Mouse (Mus musculus): ENCODE measurements around the gene Orc5. TPM values are rescaled to one million over a fixed set of nuclear protein-coding genes. Genes with fewer than 3 reads are reported as not detected.

Orc5 gene
- 10 to 100 TPM; 54.7 to 58.5 TPM for polyA plus RNA-seq (2017; shearing (Covaris generic))

GRCm38 (mm10) chr5:22550033-22550551, at the start of gene Orc5:
Gene Orc5 (minus strand): TSS chr5:22550429.
- peak; percentile 99 for ATAC-seq

GRCm38 (mm10) chr5:22596981-22597380, 46.8 kb upstream of the Orc5 start:
- ATAC-seq: no peak

- no peak for ATAC-seq
Measured at GRCm38 (mm10) chr5:22589370-22589966, 39.2 kb upstream of the Orc5 start.

- ATAC-seq: no peak
Measured at GRCm38 (mm10) chr5:22587492-22587891, 37.3 kb upstream of the Orc5 start.

GRCm38 (mm10) chr5:22584556-22584955, 34.3 kb upstream of the Orc5 start:
- ATAC-seq: no peak

- ATAC-seq: no peak
Measured at GRCm38 (mm10) chr5:22578011-22578410, 27.8 kb upstream of the Orc5 start.

- ATAC-seq: no peak
Measured at GRCm38 (mm10) chr5:22574751-22575150, 24.5 kb upstream of the Orc5 start.

- no peak for ATAC-seq
Measured at GRCm38 (mm10) chr5:22574161-22574560, 23.9 kb upstream of the Orc5 start.

GRCm38 (mm10) chr5:22573696-22574095, 23.5 kb upstream of the Orc5 start:
- ATAC-seq: no peak

GRCm38 (mm10) chr5:22572881-22573280, 22.7 kb upstream of the Orc5 start:
- no peak for ATAC-seq

- ATAC-seq: no peak
Measured at GRCm38 (mm10) chr5:22572456-22572855, 22.2 kb upstream of the Orc5 start.

GRCm38 (mm10) chr5:22565708-22566107, 15.5 kb upstream of the Orc5 start:
- ATAC-seq: no peak

- no peak for ATAC-seq
Measured at GRCm38 (mm10) chr5:22559801-22560200, 9.6 kb upstream of the Orc5 start.

GRCm38 (mm10) chr5:22557491-22558113, 7.4 kb upstream of the Orc5 start:
- no peak for ATAC-seq

GRCm38 (mm10) chr5:22556713-22557112, 6.5 kb upstream of the Orc5 start:
- ATAC-seq: no peak

- ATAC-seq: no peak
Measured at GRCm38 (mm10) chr5:22552233-22552765, 2.1 kb upstream of the Orc5 start.

GRCm38 (mm10) chr5:22549366-22550032, 730 bp downstream of the Orc5 start:
- no peak for ATAC-seq

- no peak for ATAC-seq
Measured at GRCm38 (mm10) chr5:22548556-22549161, 1.6 kb downstream of the Orc5 start.

- ATAC-seq: no peak
Measured at GRCm38 (mm10) chr5:22546536-22546935, 3.7 kb downstream of the Orc5 start.

- no peak for ATAC-seq
Measured at GRCm38 (mm10) chr5:22545305-22545704, 4.9 kb downstream of the Orc5 start.

- ATAC-seq: no peak
Measured at GRCm38 (mm10) chr5:22542676-22543075, 7.6 kb downstream of the Orc5 start.

GRCm38 (mm10) chr5:22538996-22539600, 11.1 kb downstream of the Orc5 start:
- no peak for ATAC-seq

GRCm38 (mm10) chr5:22536695-22537094, 13.5 kb downstream of the Orc5 start:
- ATAC-seq: peak; percentile 51
